Mouse (Mus musculus): Measurements from ENCODE around the gene S100a16.

S100a16 gene

GRCm38 (mm10) chr3:90586016-90586643, 49.1 kb downstream of the S100a16 start:
- CTCF ChIA-PET = interaction anchor here (1.7 to 3.2 kb wide), 2 partner anchors 26 to 29 kb away, joined by 8 to 20 read pairs; partner anchors contain the start of gene S100a6

DNA sequence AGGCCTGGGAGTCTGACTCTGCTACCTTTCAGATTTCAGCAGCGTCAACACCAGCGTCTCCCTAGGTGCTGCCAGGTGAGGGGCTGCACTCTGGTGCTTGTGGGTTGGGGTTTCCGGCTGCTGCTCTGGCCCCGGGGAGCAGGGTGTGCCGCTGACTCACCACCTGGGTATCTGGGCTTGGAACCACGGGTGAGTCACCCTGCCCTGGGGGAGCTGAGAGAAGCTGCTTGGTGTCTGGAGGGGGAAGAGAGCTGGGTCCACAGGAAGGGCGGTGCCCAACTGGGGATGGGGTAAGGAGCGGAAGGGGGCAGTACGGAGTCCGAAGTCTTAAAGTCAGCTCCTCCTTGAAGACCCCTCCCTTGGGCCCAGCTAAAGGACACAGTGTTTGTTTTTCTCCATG, 49.9 kb downstream of the S100a16 start:
- CTCF ChIA-PET = interaction anchor here (0.8 to 3.2 kb wide), 3 partner anchors 22 to 28 kb away, joined by 3 to 20 read pairs (median 8); partner anchors contain the start of gene S100a6

- CTCF ChIA-PET = interaction anchor here (0.7 to 3.2 kb wide), 4 partner anchors 19 to 28 kb away, joined by 3 to 20 read pairs (median 6); partner anchors contain the start of gene S100a6
Measured at GRCm38 (mm10) chr3:90587361-90588101, 50.5 kb downstream of the S100a16 start.

GRCm38 (mm10) chr3:90589390-90589789, 52.3 kb downstream of the S100a16 start:
- CTCF ChIA-PET = no interaction called here

DNA sequence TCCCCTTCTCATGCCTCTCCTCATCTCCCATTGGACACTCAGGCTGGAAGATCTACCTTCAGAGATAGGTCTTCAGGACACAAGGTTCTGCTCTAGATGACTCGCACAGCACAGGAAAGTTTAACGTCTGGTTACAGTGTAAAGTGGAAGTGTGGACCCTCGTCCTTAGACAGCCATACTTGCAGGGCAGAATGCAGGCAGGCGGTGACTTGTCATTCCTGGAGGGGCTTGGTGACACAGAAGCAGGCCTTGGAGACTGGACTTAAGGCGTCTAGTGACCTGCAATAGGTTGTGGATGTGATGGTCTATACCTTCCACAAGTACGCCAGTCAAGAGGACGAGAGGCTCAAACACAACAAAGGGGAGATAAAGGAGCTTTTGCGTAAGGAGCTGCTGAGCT, 52.9 kb downstream of the S100a16 start, which contains the start of gene S100a2:
Gene S100a2 (plus strand): TSS at position 301 of the 400 bp plus-strand sequence.
- CTCF ChIA-PET = no interaction called here

Data from spleen, embryonic (tissue).